Mouse (Mus musculus) lung, adult 2 months (tissue): ENCODE measurements around the gene Hist1h3e.

ENCODE experiments used
- CTCF ChIP-seq: fragments of 200-500 bp; IDR thresholded peaks from 2 replicates; pipeline ENCODE4 v1.5.1; 2011; ENCODE audit warnings: mild to moderate bottlenecking, low read length, control low read depth; ENCODE audit not compliant: insufficient read depth
- POLR2A ChIP-seq: fragments of 200-500 bp; IDR thresholded peaks from 2 replicates; pipeline ENCODE4 v1.6.1; 2011; ENCODE audit warnings: low read depth, mild to moderate bottlenecking, control low read depth, low read length, borderline replicate concordance; ENCODE audit errors: extremely low read depth

DNA sequence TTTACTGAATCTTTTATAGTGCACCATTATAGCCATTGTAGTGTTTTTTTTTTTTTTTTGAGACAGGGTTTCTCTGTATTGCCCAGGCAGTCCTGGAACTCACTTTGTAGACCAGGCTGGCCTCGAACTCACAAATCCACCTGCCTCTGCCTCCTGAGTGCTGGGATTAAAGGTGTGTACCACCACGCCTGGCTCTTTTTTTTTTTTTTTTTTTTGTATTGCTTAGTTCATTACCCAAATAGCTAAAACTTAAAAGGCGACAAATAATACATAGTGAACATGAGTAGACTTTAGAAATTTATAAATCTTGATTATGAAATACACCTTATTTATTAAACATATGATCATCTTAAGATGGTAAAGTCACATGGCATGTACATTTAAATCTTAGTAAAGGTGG, 20.7 kb downstream of the Hist1h3e start:
- TF ChIP-seq CTCF (no peak), POLR2A (no peak)
